Mouse (Mus musculus) stomach, postnatal 0 days (tissue): ENCODE data around the gene Opcml. TPM values are rescaled to one million over a fixed set of nuclear protein-coding genes. Genes with fewer than 3 reads are reported as not detected.

Experiments used
- ATAC-seq: fragments of 200-750 bp; cut with Nextera tagmentation; 2 replicates; pipeline ENCODE4 v1.8.0; 2017; ENCODE audit not compliant: low FRiP score, low TSS enrichment
- DNase-seq: peaks from one replicate; pipeline ENCODE4 v3.0.0-alpha.2; 2016; ENCODE audit warnings: low spot score
- H3K27ac ChIP-seq: fragments of 300-500 bp; sonication (generic); replicated peaks from 2 replicates; pipeline ENCODE4 v1.5.1; 2014; ENCODE audit warnings: mild to moderate bottlenecking, control low read depth
- H3K27me3 ChIP-seq: fragments of 300-500 bp; sonication (generic); 2 replicates; pipeline ENCODE4 v1.6.1; 2014; ENCODE audit warnings: low read length; ENCODE audit not compliant: control insufficient read depth, insufficient read depth
- H3K36me3 ChIP-seq: fragments of 300-500 bp; sonication (generic); 2 replicates; pipeline ENCODE4 v1.6.1; 2014; ENCODE audit warnings: low read length, mixed read lengths; ENCODE audit not compliant: control insufficient read depth, insufficient read depth
- H3K4me1 ChIP-seq: fragments of 300-500 bp; sonication (generic); replicated peaks from 2 replicates; pipeline ENCODE4 v1.6.1; 2014; ENCODE audit warnings: antibody characterized with exemption; ENCODE audit not compliant: control insufficient read depth, insufficient read depth
- H3K4me2 ChIP-seq: fragments of 300-500 bp; sonication (generic); replicated peaks from 2 replicates; pipeline ENCODE4 v1.6.1; 2014; ENCODE audit warnings: low read depth, mild to moderate bottlenecking, control low read depth, moderate library complexity
- H3K4me3 ChIP-seq: fragments of 300-500 bp; sonication (generic); 2 replicates; pipeline ENCODE4 v1.5.1; 2014; ENCODE audit warnings: low read depth, low read length, control low read depth
- H3K9ac ChIP-seq: fragments of 300-500 bp; sonication (generic); 2 replicates; pipeline ENCODE4 v1.6.1; 2014; ENCODE audit warnings: mild to moderate bottlenecking, low read length, control low read depth, mixed read lengths
- H3K9me3 ChIP-seq: fragments of 300-500 bp; sonication (generic); 2 replicates; pipeline ENCODE4 v1.6.1; 2016; ENCODE audit warnings: low read length; ENCODE audit not compliant: control insufficient read depth
- CTCF ChIP-seq: IDR thresholded peaks from 2 replicates; pipeline ENCODE4 v1.5.1; 2016; ENCODE audit warnings: antibody characterized with exemption, low read depth, mild to moderate bottlenecking, moderate library complexity
- EP300 ChIP-seq: optimal IDR thresholded peaks from 2 replicates; pipeline ENCODE3; 2016; ENCODE audit warnings: antibody characterized with exemption
- WGBS: fragments of 180-500 bp; shearing (Covaris S2); extraction: QIAGEN DNeasy Blood & Tissue Kit; methylation state at CpG from one replicate; pipeline ENCODE4 v1.1.7; 2014; 5-methylcytosine and 5-hydroxymethylcytosine counted together
- polyA plus RNA-seq: library from polyadenylated mRNA; unstranded; fragments of >200 nt; fragmentation: Nextera tagmentation; extraction: Ambion mirVana; gene quantifications from 2 replicates; pipeline ENCODE4 v1.2.1, GENCODE M21; 2015

Gene Opcml
- polyA plus RNA-seq, 1 experiment from 2014 or later, result 1.1 TPM

GRCm38 (mm10) chr9:28615447-28615846 is 824.9 kb downstream of the Opcml start:
- Histone ChIP-seq H3K36me3 (no peaks in the 10 kb centered on the region), H3K4me3 (no peak overlapping the region), H3K4me2 (no peak overlapping the region), H3K9ac (no peak overlapping the region), H3K27me3 (no peaks in the 10 kb centered on the region), H3K4me1 (no peaks in the 10 kb centered on the region), H3K27ac (no peak overlapping the region), H3K9me3 (no peaks in the 10 kb centered on the region)
- no peak for TF ChIP-seq EP300
- TF ChIP-seq CTCF, result no peak
- DNase-seq (no peak), ATAC-seq (no peak)

GRCm38 (mm10) chr9:28617666-28618065 is 827.1 kb downstream of the Opcml start:
- H3K36me3 ChIP-seq, result no peaks in the 10 kb centered on the region
- H3K4me1 ChIP-seq, result no peaks in the 10 kb centered on the region
- H3K9me3 ChIP-seq, result no peaks in the 10 kb centered on the region
- H3K27ac ChIP-seq, result no peak overlapping the region
- H3K4me3 ChIP-seq, result no peak overlapping the region
- H3K27me3 ChIP-seq, result no peaks in the 10 kb centered on the region
- DNase-seq (no peak), ATAC-seq (no peak)
- TF ChIP-seq EP300 (no peak), CTCF (no peak)
- WGBS, result 65% methylated on average over 1 of the region's 1 CpGs
- H3K4me2 ChIP-seq, result no peak overlapping the region
- no peak overlapping the region for H3K9ac ChIP-seq

GRCm38 (mm10) chr9:28618186-28618892 is 827.8 kb downstream of the Opcml start:
- H3K9ac ChIP-seq, result no peak overlapping the region
- no peaks in the 10 kb centered on the region for H3K27me3 ChIP-seq
- WGBS, result 71% methylated on average over 2 of the region's 2 CpGs
- no peaks in the 10 kb centered on the region for H3K4me1 ChIP-seq
- no peak for DNase-seq
- no peak overlapping the region for H3K4me3 ChIP-seq
- no peak overlapping the region for H3K4me2 ChIP-seq
- no peak for TF ChIP-seq CTCF
- no peak for TF ChIP-seq EP300
- no peak for ATAC-seq
- H3K9me3 ChIP-seq, result no peaks in the 10 kb centered on the region
- no peak overlapping the region for H3K27ac ChIP-seq
- H3K36me3 ChIP-seq, result no peaks in the 10 kb centered on the region

- WGBS, result 79% methylated on average over 1 of the region's 1 CpGs
- Histone ChIP-seq H3K27me3 (no peaks in the 10 kb centered on the region), H3K9me3 (no peaks in the 10 kb centered on the region), H3K4me2 (no peak overlapping the region), H3K4me3 (no peak overlapping the region), H3K9ac (no peak overlapping the region), H3K36me3 (no peaks in the 10 kb centered on the region), H3K4me1 (no peaks in the 10 kb centered on the region), H3K27ac (no peak overlapping the region)
- TF ChIP-seq EP300, result no peak
- no peak for TF ChIP-seq CTCF
- no peak for ATAC-seq
- no peak for DNase-seq
These were observed 831.4 kb downstream of the Opcml start for GRCm38 (mm10) chr9:28621939-28622338.

GRCm38 (mm10) chr9:28624870-28625269 is 834.3 kb downstream of the Opcml start:
- H3K4me3 ChIP-seq, result no peak overlapping the region
- no peak for ATAC-seq

GRCm38 (mm10) chr9:28642766-28643165 is 852.2 kb downstream of the Opcml start:
- ATAC-seq, result no peak
- TF ChIP-seq CTCF, result no peak
- TF ChIP-seq EP300, result no peak
- no peaks in the 10 kb centered on the region for H3K9me3 ChIP-seq
- H3K36me3 ChIP-seq, result no peaks in the 10 kb centered on the region
- no peak overlapping the region for H3K9ac ChIP-seq
- no peak overlapping the region for H3K4me3 ChIP-seq
- DNase-seq, result no peak
- no peaks in the 10 kb centered on the region for H3K4me1 ChIP-seq
- H3K27ac ChIP-seq, result no peak overlapping the region
- H3K4me2 ChIP-seq, result no peak overlapping the region
- no peaks in the 10 kb centered on the region for H3K27me3 ChIP-seq

More at GRCm38 (mm10) chr9:28624870-28625269, 834.3 kb downstream of the Opcml start:
- no peaks in the 10 kb centered on the region for H3K9me3 ChIP-seq
- H3K27me3 ChIP-seq, result no peaks in the 10 kb centered on the region
- H3K4me2 ChIP-seq, result no peak overlapping the region
- WGBS, result 74% methylated on average over 10 of the region's 10 CpGs
- H3K36me3 ChIP-seq, result no peaks in the 10 kb centered on the region
- H3K27ac ChIP-seq, result no peak overlapping the region
- H3K4me1 ChIP-seq, result no peaks in the 10 kb centered on the region
- DNase-seq, result no peak
- TF ChIP-seq CTCF (no peak), EP300 (no peak)
- no peak overlapping the region for H3K9ac ChIP-seq
